Mouse (Mus musculus) left cerebral cortex, postnatal 36 days (tissue): Measurements from ENCODE around the gene H2afb3. TPM values are rescaled to one million over a fixed set of nuclear protein-coding genes. Genes with fewer than 3 reads are reported as not detected.
"Not testable (repeated sequence)": the region's sequence is repeated elsewhere in the genome, so short reads cannot be mapped to it uniquely, and the experiment has no call there.

ENCODE experiments used
- DNase-seq, 2 experiments: peaks; one replicate each; pipeline ENCODE4 v3.0.0; 2021 to 2022; ENCODE audit warnings: low spot score in 2 of 2, mixed read lengths in 1 of 2
- intact Hi-C: fragments of 180-260 bp; cut with DNase I; formaldehyde crosslinking; loops from one replicate; pipeline ENCODE4 v1.15.1; 2025
- total RNA-seq, 2 experiments: library from RNA; stranded (reverse); gene quantifications; 2 replicates each; pipeline ENCODE4 v1.2.3; 2021

H2afb3 gene
- not detected for total RNA-seq

DNA sequence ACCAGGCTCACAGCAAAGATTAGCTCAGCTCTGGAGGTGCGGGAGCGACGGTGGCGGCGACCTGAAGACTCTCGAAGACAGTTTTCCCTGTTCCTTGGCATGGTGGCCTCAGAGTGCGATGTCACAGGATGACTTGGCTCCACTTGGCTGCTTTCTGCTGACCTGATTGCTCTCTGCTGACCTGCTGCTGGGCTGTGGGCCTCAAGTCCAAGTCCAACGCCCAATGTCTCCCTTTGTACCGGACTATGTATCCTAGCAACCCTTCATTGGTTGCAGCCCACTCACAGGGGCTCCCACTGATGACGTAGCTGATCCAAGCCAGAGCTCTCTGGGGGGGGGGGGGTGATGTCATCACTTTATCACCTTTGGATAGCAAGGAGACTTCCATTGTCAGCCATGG lies at the start of gene H2afb3:
H2afb3 (minus strand) TSS at position 101 of the 400 bp plus-strand sequence.
- DNase-seq, intact Hi-C loops: not testable (repeated sequence)

GRCm38 (mm10) chrX:120301469-120302175 lies 11.3 kb downstream of the H2afb3 start:
- DNase-seq: no peak

DNA sequence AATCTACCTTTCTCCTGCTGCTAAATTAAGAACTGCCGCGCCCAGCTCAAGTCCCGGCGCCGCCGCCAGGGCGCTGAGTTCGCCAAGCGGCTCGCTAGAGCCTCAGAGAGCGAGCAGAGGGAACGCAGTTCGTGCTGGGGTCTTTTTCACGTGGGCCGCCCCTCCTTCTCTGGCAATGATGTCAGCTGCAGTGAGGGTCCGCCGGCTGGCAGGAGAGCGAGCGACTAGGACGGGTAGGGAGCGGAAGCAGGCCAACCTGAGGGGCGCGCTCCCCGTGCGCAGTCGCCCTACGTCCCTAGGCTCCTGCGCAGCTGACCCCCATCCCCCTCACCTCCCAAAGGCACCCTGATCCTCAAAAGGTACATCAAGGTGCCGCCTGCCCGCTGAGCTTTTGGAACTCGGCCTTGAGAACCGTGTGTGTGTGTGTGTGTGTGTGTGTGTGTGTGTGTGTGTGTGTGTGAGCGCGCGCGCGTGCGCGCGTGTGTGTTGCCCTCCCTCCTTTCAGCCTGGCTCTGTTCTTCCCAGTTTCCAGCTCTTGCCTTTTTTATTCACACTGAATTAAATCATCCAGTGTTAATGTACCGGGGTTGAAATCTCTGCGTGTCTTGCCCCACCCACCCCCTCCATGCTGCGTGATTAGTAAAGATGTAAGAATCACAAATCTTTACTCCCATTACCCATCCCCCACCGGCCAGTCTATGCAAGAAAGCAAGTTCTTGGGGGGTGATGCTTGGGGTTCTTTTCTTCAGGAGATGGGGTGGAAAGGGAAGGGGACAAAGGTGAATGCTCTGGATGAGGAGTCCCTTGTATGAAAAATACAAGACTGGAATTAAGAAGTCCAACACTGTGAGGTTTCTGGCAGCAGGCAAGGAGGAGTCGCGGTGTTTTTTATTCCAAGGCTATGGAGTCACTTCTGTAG lies 19.8 kb downstream of the H2afb3 start:
- peak; percentile 35 to 58 for DNase-seq
- intact Hi-C loops: no loop called here

More at GRCm38 (mm10) chrX:120301469-120302175, 11.3 kb downstream of the H2afb3 start:
- intact Hi-C loops: no loop called here

DNA sequence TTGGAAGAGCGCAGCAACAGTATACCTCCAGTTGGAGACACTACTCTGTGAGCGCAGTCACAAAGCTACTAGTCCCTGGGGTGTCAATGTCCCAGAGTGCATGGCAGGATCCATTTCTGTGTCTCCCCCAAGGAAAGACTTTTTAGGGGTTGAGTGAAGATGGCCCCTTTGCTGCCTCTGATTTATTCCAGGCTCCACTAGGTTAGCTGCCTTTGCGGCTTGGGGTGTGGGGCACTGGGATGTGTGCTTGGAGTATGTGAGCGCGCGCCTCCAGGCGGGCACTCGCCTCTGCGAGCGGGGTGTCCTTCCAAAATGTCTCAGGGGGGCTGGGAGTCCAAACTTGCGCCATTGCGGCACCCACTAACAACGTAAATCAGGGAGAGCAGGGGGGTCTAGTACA lies 21.2 kb downstream of the H2afb3 start:
- intact Hi-C loops: no loop called here
- DNase-seq: peak; percentile 30 to 47

GRCm38 (mm10) chrX:120290900-120291280 lies 22.0 kb downstream of the H2afb3 start:
- intact Hi-C loops: no loop called here
- peak in 1 of 2 experiments; percentile 7 for DNase-seq

DNA sequence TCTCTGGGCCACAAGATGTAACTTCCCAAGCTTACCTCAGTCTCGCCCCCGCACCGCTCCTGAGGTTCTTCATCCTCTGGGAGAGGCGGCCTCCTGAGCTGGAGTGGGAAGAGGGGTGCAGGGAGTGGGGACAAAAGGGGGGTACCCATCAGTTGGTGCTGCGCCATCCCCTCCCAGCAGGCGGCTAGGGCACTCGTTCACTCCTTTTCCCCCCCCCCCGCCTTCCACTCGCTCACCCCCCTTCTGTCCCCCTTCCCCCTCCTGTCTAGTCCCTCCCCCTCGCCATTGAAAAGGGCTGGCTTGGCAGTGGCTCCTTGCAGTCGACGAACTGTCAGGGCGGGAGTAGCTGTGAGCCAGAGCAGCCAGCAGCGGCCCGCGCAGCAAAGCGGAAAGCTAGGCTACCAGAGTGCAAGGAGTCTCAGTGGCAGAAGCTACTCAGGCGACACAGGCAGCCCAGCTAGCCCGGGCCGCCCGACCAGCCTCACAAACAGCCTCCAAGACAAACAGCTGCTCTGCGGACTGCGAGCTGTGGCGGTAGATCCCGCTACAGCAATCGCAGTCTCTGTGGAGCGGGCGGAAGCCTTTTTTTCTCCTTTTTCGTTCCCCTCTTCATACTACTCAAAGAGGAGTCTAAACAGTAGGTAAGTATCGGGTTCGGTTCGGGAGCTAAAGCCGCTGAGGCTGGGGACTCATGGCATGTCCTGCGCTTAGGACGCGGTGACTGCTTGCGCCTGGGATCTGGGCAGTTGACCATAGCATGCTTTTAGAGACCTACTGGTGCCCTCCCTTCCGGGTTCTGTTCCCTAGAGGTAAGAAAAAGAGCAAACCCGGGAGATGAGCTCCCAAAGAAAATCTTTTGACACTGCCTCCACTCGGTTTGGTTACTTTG lies 22.6 kb downstream of the H2afb3 start, which contains the start of gene Pcdh11x:
Pcdh11x (plus strand) TSS at position 249 of the 889 bp plus-strand sequence.
- intact Hi-C loops: no loop called here
- peak; percentile 41 to 60 for DNase-seq

DNA sequence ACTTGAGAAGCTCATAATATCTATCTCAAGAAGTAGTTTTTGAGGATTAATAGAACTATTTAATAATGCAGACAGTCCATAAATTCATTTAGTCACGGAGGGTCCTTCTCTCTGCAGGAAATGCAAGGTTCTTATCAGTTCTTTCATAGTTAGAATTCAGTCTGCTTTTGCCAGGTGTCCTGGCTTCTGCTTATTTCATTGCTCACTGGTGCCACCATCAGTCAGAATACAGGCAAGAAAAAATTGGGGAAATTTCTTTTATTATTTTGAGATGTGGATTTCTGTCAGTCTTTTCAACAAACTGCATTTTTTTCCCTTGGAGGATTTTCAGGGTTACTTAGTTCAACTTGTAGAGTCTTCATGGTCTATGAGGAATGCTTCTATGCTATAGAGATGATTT lies 25.4 kb downstream of the H2afb3 start:
- no peak for DNase-seq

GRCm38 (mm10) chrX:120285522-120285921 lies 27.4 kb downstream of the H2afb3 start:
- intact Hi-C loops: no loop called here
- no peak for DNase-seq

More for the DNA sequence above, 25.4 kb downstream of the H2afb3 start:
- intact Hi-C loops: no loop called here

Other genes starting within 250 kb of the H2afb3 start
- gene Pcdh11x, start 22.8 kb downstream of the H2afb3 start, total RNA-seq: 10 to 100 TPM; 23.0 to 23.5 TPM